Mouse (Mus musculus): ENCODE measurements at regions not wholly inside any gene's neighbourhood (a gene's known extent, or its start where the extent isn't known, plus 50 kb on each side); places are given as distances from the start of the nearest gene placed in this dataset.

DNA sequence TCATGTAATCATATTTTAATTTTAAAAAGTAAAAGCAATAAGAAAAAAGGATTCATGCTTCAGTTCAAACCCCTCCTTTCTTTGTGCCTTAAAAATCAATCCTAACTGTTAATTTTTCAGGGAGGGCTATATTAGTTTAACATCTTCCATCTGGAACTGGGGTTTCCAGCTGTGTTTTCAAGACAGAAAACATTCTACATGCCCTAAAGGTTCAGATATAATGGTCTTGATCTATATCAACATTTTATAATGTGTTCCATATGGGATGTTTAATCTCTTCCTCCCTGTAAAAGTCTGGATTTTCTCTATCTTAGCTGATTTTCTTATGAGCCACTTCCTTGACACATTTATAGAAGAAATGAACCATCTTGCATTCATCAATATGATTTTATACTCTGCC, 205.9 kb upstream of the Grm7 start:
- intact Hi-C loops (cut with DNase I) = no loop called here
- DNase-seq (ENCODE audit: low spot score in 2 of 2) = no peak

DNA sequence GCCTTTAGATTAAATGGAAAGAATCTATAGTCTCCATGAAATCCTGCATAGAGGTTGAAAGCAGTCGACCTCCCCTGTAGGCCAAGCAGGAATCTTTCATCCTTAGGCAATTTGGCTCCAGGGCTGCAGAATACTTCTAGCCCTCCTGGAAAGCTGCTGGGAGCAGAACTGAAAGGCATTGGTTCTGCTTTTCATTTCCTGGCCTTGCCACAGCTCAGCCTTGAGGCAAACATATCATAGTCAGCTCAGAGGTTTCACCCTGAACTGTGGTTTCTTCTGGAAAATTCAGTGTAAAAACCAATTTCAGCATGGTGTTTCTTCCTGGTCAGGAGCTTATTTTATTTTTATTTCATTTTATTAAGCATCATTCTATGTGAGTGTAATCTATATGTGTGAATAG, 182.0 kb upstream of the Grm7 start:
- intact Hi-C loops (cut with DNase I) = no loop called here
- DNase-seq (ENCODE audit: low spot score in 2 of 2) = no peak

DNA sequence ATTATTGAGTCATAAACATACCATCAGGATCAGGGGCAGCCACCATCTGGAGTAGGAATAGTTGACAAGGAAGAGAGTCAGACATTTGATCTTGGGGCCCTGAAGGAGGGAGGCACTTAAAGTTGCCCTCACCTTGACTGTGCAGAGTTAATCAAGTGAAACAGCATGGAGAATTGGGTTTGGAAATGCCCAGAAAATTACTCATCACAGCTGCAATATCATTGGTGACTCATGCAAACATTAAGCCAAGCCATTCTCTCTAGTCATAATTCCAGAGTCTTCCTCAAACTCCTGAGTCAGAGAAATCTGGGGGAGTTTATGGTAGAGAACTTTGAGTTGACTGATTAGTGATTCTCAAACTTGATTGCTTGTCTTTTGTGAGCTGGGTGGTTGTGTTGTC, 177.7 kb upstream of the Grm7 start:
- no peak for DNase-seq (ENCODE audit: low spot score in 2 of 2)
- intact Hi-C loops (cut with DNase I) = no loop called here

DNA sequence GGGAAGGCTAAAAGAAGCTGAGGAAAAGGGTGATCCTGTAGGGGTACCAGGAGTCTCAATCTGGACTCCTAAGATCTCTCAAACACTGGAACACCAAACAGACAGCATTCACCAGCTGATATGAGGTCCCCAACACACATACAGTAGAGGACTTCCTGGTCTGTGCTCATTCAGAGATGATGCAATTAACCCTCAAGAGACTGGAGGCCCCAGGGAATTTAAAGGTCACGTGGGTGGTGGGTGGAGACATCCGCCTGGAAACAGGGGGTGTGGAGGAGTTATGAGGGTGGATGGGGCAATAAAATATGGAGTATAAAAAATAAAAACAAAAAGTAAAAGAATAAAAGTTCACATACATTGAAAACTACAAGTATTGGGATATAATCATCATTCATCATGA, 139.5 kb upstream of the Grm7 start:
- no peak for DNase-seq (ENCODE audit: low spot score in 2 of 2)
- intact Hi-C loops (cut with DNase I) = no loop called here

DNA sequence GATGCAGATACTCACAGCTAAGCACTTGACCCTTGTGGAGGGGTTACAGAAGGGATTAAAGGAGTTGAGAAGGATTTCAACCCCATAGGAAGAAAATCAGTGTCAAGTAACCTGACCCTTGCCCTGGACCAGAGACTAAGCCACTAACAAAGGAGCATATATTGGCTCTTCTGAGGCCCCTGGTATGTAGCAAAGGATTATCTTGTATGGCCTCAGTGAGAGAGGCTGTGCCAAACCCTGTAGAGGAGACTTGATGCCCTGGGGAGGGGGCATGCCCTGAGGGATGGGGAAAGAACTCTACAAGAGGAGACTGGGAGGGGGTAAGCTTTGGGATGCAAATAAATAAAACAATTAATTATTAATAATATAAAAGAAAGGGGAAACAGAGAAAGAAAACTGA, 134.9 kb upstream of the Grm7 start:
- DNase-seq (ENCODE audit: low spot score in 2 of 2) = no peak
- intact Hi-C loops (cut with DNase I) = no loop called here

DNA sequence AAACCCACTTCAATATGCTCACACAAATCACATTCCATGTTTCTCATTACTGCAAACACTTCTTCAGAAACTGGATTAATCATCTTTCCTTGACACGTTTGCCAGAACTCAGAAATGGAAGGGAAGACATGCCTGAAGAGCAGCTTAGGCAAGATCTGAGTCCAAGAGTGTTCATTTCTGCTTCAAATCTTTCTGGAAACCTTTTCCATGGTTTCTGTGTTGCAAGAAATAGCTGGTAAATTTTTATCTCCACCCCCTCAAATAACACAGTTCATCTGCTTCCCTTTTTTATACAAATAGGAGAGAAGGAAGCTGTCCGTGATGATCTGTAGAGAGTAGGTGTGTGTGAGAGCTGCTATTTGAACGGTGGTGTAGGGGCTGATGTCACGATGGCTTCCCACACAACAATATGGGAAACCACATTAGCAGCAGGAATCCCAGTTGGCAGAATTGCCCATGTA, 106.6 kb upstream of the Grm7 start:
- peak; percentile 66 to 69 for DNase-seq (ENCODE audit: low spot score in 2 of 2)
- intact Hi-C loops (cut with DNase I) = loop anchor here (5.0 to 10.0 kb wide), 2 partner anchors 401 to 794 kb away; no protein-coding TSS in a partner anchor

DNA sequence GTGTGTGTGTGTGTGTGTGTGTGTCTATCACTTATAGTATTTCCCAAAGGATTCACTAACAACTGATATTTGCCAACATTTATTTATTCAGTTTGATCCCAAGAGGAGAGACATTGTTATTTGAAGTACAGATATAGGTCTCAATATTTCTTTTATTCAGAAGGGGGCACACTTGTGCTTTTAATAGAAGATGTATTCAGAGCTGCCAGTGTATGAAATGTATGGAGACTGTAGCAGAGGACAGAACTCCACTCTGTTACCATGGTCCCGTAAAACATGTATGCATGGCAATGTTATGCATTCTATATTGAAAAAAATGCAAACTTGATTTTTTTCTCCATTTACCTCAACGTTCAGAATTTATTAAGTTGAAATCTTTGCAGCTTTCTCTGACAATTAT, 99.8 kb upstream of the Grm7 start:
- intact Hi-C loops (cut with DNase I) = no loop called here
- DNase-seq (ENCODE audit: low spot score in 2 of 2) = no peak

DNA sequence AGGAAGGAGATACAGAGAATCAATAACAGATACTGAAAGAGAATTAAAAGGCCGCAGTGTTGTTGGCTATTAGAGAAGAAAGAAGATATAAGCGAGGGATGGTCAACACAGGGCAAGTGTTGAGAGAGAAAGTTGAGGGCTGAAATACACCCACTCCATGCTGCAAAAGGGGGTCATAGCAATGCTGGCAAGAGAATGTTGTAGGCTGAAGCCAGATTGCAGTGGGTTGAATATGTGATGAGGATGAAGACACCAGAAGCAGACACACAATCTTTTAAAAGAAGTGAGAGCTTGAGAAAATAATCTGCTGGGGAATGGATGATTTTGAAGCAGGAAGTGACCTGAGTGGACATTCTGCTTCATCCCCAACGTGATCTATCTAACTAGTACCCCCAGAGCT, 90.5 kb upstream of the Grm7 start:
- no peak for DNase-seq (ENCODE audit: low spot score in 2 of 2)
- intact Hi-C loops (cut with DNase I) = no loop called here

DNA sequence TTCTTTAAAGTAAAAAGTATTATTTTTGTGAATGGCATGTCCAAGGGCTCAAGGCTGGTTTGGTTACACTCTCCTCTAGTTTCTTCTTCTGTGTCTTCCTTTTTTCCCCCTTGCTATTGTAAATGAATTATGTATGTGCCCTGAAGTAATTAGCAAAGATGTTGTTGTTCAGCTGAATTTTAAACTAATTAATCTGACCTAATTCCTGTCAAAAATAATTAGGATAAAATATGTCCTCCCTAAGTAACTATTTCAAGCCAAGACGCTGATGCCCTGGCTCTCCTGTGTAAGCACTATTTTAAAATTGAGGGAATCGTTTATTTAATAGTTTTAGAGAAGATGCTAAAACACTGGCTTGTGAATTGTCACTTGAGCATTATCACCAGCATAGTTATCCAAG, 85.7 kb upstream of the Grm7 start:
- DNase-seq (ENCODE audit: low spot score in 2 of 2) = no peak
- intact Hi-C loops (cut with DNase I) = no loop called here

DNA sequence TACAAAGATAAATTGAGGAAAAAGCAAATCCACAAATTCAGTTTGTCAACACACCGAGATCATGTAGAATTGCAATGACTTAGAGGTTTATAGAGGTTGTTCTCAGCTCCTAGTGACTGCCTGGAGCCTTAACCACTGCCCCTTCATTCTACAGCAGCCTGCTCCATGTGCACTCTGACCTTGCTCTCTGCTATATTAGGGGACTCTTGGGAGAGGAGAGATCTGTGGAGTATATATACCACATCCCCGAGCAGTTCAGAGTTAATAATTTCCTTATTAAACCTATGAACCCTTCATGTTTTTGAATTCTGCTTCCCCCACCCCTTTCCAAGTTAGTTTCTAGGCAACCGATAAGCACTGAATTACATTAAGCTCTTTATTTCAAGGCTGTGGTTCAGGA, 85.0 kb upstream of the Grm7 start:
- DNase-seq (ENCODE audit: low spot score in 2 of 2) = no peak
- intact Hi-C loops (cut with DNase I) = no loop called here

DNA sequence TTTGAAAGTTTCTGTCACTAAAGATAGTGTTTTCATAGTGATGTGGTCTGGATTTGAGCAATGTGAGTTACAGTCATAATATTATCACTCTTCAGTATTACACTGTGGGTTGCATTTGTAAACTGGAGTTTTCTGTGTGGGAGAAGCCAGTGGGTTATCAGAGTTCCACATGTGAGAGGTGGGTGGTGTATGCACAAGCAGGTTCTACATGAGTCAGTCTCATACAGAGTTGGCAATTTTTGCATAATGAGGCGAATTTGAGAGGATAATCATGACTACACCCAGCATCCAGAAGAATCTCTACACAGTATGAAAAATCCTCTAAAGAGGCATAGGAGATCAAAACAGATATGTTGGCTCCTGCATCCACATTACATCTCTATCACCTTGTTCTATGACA, 68.2 kb upstream of the Grm7 start:
- no peak for DNase-seq (ENCODE audit: low spot score in 2 of 2)

More for the DNA sequence above, 68.2 kb upstream of the Grm7 start:
- intact Hi-C loops (cut with DNase I) = no loop called here

All from left cerebral cortex, postnatal 36 days (tissue).